Mouse (Mus musculus) limb, embryonic 12.5 days (tissue): Measurements from ENCODE around the gene Gm128. TPM values are rescaled to one million over a fixed set of nuclear protein-coding genes. Genes with fewer than 3 reads are reported as not detected.

Source experiments
- ATAC-seq: fragments of 200-750 bp; cut with Nextera tagmentation; 2 replicates; pipeline ENCODE4 v1.8.0; 2017; ENCODE audit warnings: low read depth, moderate TSS enrichment; ENCODE audit not compliant: insufficient number of reproducible peaks, insufficient read depth, low FRiP score, low TSS enrichment
- H3K27ac ChIP-seq: fragments of 300-500 bp; sonication (generic); 2 replicates; pipeline ENCODE4 v1.5.1; 2016; ENCODE audit warnings: mild to moderate bottlenecking, moderate library complexity
- H3K27me3 ChIP-seq: fragments of 300-500 bp; sonication (generic); 2 replicates; pipeline ENCODE4 v1.6.1; 2016; ENCODE audit warnings: mild to moderate bottlenecking, moderate library complexity
- H3K36me3 ChIP-seq: fragments of 300-500 bp; sonication (generic); 2 replicates; pipeline ENCODE4 v1.6.1; 2016; ENCODE audit warnings: mild to moderate bottlenecking, moderate library complexity
- H3K4me1 ChIP-seq: fragments of 300-500 bp; sonication (generic); replicated peaks from 2 replicates; pipeline ENCODE4 v1.6.1; 2016
- H3K4me2 ChIP-seq: fragments of 300-500 bp; sonication (generic); 2 replicates; pipeline ENCODE4 v1.6.1; 2016; ENCODE audit warnings: mild to moderate bottlenecking, moderate library complexity
- H3K4me3 ChIP-seq: fragments of 300-500 bp; sonication (generic); replicated peaks from 2 replicates; pipeline ENCODE4 v1.5.1; 2016; ENCODE audit warnings: mild to moderate bottlenecking
- H3K9ac ChIP-seq: fragments of 300-500 bp; sonication (generic); replicated peaks from 2 replicates; pipeline ENCODE4 v1.6.1; 2016; ENCODE audit warnings: mild to moderate bottlenecking, moderate library complexity
- H3K9me3 ChIP-seq: fragments of 300-500 bp; sonication (generic); 2 replicates; pipeline ENCODE4 v1.6.1; 2016; ENCODE audit warnings: mild to moderate bottlenecking, moderate library complexity
- WGBS: fragments of 180-500 bp; shearing (Covaris S2); methylation state at CpG from one replicate; pipeline ENCODE4 v1.1.7; 2016; 5-methylcytosine and 5-hydroxymethylcytosine counted together
- polyA plus RNA-seq: library from polyadenylated mRNA; unstranded; fragments of >200 nt; fragmentation: Nextera tagmentation; extraction: Ambion mirVana; gene quantifications from 2 replicates; pipeline ENCODE4 v1.2.1, GENCODE M21; 2016

Gene Gm128
- polyA plus RNA-seq, 1 experiment from 2014 or later: 0.59 TPM

DNA sequence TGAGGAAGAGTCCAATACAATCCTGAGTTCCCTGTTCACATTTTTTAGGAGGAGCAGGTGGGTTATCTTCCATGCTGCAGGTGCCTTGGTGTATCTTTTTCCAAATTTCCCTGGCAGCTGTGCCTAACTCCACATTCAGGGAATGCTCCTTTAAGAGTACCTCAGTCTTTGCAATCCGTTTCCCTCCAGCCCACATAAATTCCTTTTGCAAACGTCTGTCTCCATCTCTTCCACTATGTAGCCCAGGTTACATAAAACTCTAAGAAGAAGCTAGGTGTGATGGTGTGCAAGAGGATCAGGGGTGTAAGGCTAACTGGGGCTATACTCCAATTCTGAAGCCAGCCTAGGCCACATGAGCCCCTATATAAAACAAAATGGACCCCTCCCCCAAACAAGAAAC is 1.7 kb upstream of the Gm128 start:
- H3K4me1 ChIP-seq: peaks cover 11% of the 10 kb centered on the region
- H3K4me3 ChIP-seq: no peak overlapping the region
- H3K27me3 ChIP-seq: no peaks in the 10 kb centered on the region
- 73% methylated on average over 2 of the region's 2 CpGs for WGBS
- H3K27ac ChIP-seq: no peak overlapping the region
- no peak overlapping the region for H3K4me2 ChIP-seq
- H3K9me3 ChIP-seq: no peaks in the 10 kb centered on the region
- no peak overlapping the region for H3K9ac ChIP-seq
- peaks cover 32% of the 10 kb centered on the region for H3K36me3 ChIP-seq
- no peak for ATAC-seq

DNA sequence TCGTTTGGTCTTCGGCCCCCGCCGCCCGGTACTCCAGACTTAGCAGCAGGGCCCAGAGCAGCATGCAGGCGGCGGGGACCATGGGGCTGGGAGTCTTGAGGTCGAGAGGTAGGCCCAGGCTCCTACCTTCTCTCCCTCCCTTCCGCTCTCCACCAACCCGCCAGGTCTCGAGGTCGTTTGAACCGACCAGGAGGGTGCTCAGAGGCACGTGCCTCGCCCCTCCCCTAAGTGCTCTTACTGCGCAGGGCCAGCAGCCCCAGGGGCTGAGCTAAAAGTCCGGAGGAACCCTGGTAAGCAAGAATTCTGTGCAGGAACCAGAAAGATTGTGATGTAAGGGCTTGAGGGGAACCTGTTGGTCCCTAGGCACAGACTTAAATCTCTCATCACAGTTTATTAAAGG is 498 bp downstream of the Gm128 start:
- Histone ChIP-seq H3K36me3 (peaks cover 46% of the 10 kb centered on the region), H3K4me3 (peak overlapping the region; percentile 9), H3K27me3 (no peaks in the 10 kb centered on the region), H3K9ac (peak overlapping the region; percentile 45), H3K9me3 (no peaks in the 10 kb centered on the region), H3K4me2 (peak overlapping the region; percentile 37), H3K4me1 (peaks cover 11% of the 10 kb centered on the region), H3K27ac (no peak overlapping the region; the same call in 1 of the 2 replicates)
- WGBS: 29% methylated on average over 14 of the region's 17 CpGs
- ATAC-seq: 0 out of 2 replicates have a peak, but pooled peaks have one; percentile 13

DNA sequence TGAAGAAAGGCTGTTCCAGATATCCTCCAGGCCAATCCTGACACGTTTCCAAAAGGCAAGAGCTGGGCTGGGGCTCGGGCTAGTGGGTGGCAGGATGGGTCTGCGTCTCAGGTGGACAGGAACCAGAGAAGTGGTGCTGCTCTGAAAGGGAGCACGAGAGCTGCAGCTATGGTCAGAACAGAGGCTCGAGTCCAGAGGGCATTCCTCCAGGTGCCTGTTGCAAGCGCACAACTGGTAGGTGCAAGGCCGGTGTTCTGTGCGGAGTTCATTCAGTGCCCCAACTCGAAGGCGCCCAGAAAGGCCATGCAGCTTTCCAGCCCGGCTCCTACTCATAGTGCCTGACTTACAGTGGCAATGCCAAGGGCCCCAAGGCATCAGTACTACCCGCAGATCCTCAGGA is 1.4 kb downstream of the Gm128 start:
- Histone ChIP-seq H3K4me3 (no peak overlapping the region), H3K9me3 (no peaks in the 10 kb centered on the region), H3K4me1 (peaks cover 11% of the 10 kb centered on the region), H3K27me3 (no peaks in the 10 kb centered on the region), H3K36me3 (peaks cover 46% of the 10 kb centered on the region), H3K9ac (no peak overlapping the region), H3K27ac (no peak overlapping the region), H3K4me2 (no peak overlapping the region; the same call in 1 of the 2 replicates)
- no peak for ATAC-seq
- WGBS: 87% methylated on average over 12 of the region's 12 CpGs

DNA sequence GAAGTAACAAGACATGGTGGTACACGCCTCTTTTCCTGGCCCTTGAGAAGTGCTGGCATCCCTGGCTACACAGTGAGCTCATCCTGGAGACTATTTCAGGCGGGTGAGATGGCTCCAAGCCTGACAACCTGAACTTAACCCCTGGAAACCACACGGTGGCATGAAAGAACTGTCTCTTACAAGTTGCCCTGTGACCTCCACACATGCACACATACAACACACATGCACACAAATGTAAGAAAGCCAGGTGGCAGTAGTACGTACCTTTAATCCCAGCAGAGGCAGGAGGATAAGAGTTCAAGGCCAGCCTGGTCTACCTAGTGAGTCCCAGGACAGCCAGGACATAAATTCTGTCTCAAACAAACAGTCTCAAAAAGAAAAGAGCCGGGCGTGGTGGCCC is 2.4 kb downstream of the Gm128 start:
- ATAC-seq: no peak
- H3K4me2 ChIP-seq: no peak overlapping the region
- no peaks in the 10 kb centered on the region for H3K9me3 ChIP-seq
- H3K9ac ChIP-seq: no peak overlapping the region
- H3K27me3 ChIP-seq: no peaks in the 10 kb centered on the region
- no peak overlapping the region for H3K4me3 ChIP-seq
- WGBS: 86% methylated on average over 6 of the region's 6 CpGs
- no peak overlapping the region for H3K27ac ChIP-seq
- H3K4me1 ChIP-seq: peaks cover 11% of the 10 kb centered on the region
- peaks cover 53% of the 10 kb centered on the region for H3K36me3 ChIP-seq

DNA sequence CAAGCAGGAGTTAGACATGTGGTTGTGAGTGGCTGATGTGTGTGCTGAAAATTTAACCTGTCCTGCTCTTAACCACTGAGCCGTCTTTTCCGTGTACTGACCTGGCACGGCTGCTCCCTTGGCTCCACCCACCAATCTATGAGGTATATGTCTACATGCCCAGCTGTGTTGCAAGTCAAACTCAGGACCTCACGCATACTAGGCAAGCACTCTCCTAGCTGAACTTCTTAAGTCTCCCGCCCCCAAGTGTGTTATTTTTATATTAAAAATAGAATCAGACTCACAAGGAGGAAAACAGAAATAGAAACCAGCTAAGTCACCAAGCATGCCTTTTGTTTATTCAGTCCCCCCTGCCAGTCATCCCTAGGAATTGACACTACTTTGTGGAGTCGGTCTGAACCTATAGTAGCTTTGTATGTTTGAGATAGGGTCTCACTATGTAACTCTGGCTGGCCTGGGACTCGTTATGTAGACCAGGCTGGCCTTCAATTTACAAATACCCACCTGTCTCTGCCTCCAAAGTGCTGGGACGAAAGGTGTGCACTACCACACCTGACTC is 3.8 kb downstream of the Gm128 start:
- Histone ChIP-seq H3K9ac (no peak overlapping the region), H3K4me2 (no peak overlapping the region), H3K27me3 (no peaks in the 10 kb centered on the region), H3K4me1 (peaks cover 11% of the 10 kb centered on the region), H3K4me3 (no peak overlapping the region), H3K9me3 (no peaks in the 10 kb centered on the region), H3K36me3 (peaks cover 65% of the 10 kb centered on the region), H3K27ac (no peak overlapping the region)
- no peak for ATAC-seq
- WGBS: 95% methylated on average over 8 of the region's 8 CpGs

DNA sequence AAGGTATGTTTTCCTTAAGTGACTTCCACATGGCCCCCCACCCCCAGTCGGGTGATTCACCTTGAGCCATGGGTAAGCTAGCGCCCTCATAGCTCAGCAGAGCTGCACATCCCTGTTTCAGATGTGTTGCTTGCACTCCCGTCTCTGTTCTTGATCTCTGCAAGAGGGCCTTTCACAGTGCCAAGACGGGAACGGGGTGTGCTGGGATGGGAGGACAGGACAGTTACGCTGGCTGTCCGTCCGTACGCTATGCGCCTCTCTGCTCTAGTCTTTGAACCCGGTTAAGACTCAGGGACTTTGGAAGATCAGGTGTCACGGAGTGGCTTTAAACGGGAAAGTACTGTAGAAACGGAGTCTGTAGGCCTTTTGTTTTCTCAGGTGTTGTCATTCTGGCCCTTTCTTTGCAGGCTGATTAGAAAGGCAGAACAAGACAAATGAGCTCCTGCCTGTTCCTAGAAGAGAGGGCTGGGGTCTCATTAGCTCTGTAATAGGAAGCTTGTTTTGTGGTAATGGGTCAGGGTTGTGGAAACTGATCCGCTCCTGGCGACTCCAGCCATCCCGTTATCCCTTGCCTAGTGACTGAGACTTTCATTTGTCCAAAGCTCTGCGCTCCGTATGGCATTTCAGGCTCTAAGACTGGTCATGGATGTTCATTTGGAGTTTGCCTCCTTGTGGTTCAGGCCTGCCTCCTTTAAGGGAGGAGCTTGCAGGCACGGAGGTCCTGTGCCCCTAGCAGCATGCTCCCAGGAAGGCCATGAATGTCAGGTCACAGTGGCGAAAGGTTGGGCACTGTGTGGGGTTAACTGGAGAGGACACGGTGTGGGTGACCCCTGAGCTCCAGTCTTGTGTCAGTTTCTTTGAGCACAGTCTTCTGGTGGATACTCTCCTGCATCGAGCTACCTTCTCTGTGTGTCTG is 5.8 kb downstream of the Gm128 start:
- WGBS: 78% methylated on average over 23 of the region's 23 CpGs
- Histone ChIP-seq H3K27ac (no peak overlapping the region), H3K9ac (no peak overlapping the region), H3K36me3 (peaks cover 78% of the 10 kb centered on the region), H3K27me3 (no peaks in the 10 kb centered on the region), H3K9me3 (no peaks in the 10 kb centered on the region), H3K4me1 (peaks cover 16% of the 10 kb centered on the region), H3K4me2 (no peak overlapping the region), H3K4me3 (no peak overlapping the region)
- no peak for ATAC-seq

DNA sequence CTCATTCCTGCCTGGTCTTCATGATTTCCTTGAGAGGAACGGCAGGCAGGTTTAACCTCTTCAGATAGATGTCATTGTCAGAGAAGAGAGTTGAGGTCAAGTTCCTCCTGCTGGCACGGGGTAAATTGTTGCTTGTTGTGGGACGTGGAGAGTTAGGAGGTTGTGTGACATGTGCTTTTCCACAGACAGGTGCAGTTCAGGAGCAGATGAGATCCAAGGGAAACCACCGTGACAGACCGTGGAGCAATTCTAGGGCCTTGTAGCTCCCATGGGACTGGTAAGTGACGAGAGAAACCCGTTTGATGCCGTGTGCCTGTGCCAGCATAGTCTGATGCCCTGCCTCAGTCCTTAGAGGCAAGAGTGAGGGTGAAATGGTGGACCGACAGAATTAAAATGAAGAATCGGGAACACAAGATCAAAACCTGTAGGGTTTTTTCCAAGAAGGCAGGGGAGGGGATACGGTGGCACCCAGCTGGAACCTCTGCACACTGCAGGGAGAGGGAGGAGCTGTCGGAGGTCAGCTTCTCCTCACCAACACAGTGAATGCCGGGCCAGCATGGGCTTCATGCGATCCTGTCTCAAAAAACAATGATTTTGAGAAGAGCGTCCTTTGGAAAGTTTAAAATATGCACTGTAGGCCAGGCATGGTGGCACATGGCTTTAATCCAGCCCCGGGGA is 8.0 kb downstream of the Gm128 start:
- Histone ChIP-seq H3K27me3 (no peaks in the 10 kb centered on the region), H3K9me3 (no peaks in the 10 kb centered on the region), H3K27ac (no peak overlapping the region), H3K36me3 (peaks cover 74% of the 10 kb centered on the region), H3K4me1 (peaks cover 26% of the 10 kb centered on the region), H3K4me3 (no peak overlapping the region), H3K9ac (no peak overlapping the region), H3K4me2 (no peak overlapping the region)
- ATAC-seq: no peak
- WGBS: 88% methylated on average over 16 of the region's 16 CpGs

DNA sequence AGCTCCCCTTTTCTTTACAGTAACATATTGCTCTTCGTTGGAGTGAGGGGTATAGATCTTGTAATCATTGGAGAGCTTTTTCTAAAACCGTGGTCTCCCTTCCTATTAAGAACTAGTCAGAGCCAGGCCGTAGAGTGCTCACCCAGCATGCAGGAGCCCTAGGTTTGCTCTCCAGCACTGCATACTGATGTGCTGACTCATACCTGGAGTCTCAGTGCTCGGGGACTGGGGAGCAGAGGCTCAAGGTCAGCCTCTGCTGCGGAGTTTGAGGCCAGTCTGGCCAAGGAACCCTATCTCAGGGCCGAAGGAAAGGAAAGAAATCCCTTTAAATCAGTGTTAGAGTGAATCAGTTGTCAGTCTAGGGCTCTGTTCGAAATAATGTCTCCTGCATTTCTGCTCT is 8.6 kb downstream of the Gm128 start:
- Histone ChIP-seq H3K4me3 (no peak overlapping the region), H3K36me3 (peaks cover 67% of the 10 kb centered on the region), H3K27me3 (no peaks in the 10 kb centered on the region), H3K27ac (no peak overlapping the region), H3K4me2 (no peak overlapping the region), H3K9me3 (no peaks in the 10 kb centered on the region), H3K4me1 (peaks cover 26% of the 10 kb centered on the region), H3K9ac (no peak overlapping the region)
- WGBS: 92% methylated on average over 7 of the region's 7 CpGs
- ATAC-seq: no peak

DNA sequence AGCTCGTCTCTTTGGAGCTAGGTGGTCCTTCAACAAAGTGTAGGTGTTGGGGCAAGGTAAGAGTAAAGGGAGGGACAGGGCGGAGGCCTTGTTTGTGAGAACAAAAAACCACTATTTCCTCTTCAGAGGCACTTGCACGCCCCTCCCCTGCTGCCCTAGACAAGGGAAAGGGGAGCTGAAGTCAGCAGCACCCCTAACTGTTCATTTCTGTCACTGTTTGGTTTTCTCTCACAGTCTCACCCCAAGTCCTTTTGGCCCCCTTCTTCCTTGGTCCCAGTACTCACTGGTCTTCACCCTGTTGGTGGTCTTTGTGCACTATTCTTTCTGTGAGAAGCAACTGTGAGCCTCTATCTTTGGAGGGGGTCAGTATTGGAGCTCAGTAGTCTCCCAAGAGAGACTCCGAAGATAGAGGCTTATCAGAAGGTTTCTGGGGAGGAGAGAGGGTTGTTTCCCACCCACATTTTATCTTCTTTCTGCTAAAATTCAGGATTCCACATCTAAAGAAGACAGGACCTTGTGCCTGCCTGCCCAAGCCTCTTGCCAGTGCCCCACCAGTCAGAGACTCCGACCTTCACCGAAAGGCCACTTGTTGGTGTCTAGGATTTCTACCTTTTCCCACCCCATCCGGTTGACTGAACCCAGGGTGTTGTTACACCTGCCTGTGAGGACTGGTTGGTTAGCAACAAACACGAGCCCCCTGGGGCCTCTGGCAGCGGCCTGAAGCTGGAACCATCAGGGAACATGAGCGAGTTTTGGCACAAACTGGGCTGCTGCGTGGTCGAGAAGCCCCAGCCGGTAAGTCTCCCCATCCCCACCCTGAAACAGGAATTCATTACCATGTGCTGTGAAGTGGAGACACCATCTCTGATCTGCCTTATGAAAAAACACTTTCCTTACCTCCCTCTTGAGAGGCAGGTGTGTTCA is 9.8 kb downstream of the Gm128 start, which contains the start of gene Mllt11:
Gene Mllt11 (minus strand): TSS at position 874 of the 924 bp plus-strand sequence.
- H3K27me3 ChIP-seq: no peaks in the 10 kb centered on the region
- peak within 1 kb of the TSS; percentile 93 for H3K27ac ChIP-seq
- H3K4me1 ChIP-seq: peaks cover 34% of the 10 kb centered on the region
- H3K4me2 ChIP-seq: peak within 1 kb of the TSS; percentile 71
- 85% methylated on average over 13 of the region's 13 CpGs for WGBS
- peak within 1 kb of the TSS; percentile 97 for H3K4me3 ChIP-seq
- H3K9me3 ChIP-seq: no peaks in the 10 kb centered on the region
- no peak for ATAC-seq
- H3K9ac ChIP-seq: peak within 1 kb of the TSS; percentile 34; the same call in 1 of the 2 replicates
- peaks cover 55% of the 10 kb centered on the region for H3K36me3 ChIP-seq

DNA sequence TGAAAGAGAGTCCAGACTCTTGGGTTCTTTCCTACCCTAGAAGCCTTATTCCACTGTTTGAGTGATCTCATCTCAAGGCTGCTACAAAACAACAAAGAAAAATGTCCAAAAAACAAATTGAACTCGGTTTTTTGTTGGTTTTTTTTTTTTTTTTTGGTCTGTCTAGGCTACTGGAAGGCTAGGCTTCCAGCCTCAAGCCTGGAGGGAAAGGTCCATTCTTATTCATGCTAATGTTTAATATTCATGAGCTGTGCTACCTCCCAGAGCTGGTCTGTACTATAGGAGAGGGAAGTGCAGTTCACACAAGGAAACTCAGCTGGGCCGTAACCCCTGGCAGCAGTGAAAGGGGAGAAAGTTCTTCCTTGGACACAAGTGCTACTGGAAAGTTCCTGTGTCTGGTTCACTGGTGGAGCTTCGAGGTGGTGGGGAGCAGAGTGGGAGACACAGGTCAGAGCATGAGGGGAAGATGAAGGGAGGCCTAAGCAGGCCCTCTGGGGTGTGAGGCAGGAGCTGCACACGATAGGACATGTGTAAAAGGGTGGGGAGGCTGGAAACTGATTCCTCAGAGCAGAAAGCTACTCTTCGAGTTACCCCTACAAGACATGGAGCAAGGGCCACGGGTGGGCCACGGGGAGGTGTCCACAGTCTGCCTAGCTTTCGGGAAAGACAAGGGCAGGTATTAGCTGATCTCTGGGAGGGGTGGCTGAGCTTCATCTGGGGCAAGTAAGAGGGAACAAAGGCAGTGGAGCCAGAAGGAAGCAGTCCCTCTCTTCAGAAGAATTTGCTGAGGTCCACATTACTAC is 10.7 kb downstream of the Gm128 start:
- Histone ChIP-seq H3K27me3 (no peaks in the 10 kb centered on the region), H3K9ac (peak overlapping the region; percentile 93), H3K36me3 (peaks cover 49% of the 10 kb centered on the region), H3K9me3 (no peaks in the 10 kb centered on the region), H3K4me2 (peak overlapping the region; percentile 71), H3K27ac (peak overlapping the region; percentile 93), H3K4me3 (peak overlapping the region; percentile 97), H3K4me1 (peaks cover 35% of the 10 kb centered on the region)
- ATAC-seq: no peak
- 50% methylated on average over 8 of the region's 8 CpGs for WGBS
